Mouse (Mus musculus) spleen, adult 12 weeks (tissue): Measurements from ENCODE around the gene Mapkapk5.

Experiments
- DNase-seq: peaks from one replicate; pipeline ENCODE4 v3.0.0; 2022; ENCODE audit warnings: low spot score

Gene Mapkapk5

DNA sequence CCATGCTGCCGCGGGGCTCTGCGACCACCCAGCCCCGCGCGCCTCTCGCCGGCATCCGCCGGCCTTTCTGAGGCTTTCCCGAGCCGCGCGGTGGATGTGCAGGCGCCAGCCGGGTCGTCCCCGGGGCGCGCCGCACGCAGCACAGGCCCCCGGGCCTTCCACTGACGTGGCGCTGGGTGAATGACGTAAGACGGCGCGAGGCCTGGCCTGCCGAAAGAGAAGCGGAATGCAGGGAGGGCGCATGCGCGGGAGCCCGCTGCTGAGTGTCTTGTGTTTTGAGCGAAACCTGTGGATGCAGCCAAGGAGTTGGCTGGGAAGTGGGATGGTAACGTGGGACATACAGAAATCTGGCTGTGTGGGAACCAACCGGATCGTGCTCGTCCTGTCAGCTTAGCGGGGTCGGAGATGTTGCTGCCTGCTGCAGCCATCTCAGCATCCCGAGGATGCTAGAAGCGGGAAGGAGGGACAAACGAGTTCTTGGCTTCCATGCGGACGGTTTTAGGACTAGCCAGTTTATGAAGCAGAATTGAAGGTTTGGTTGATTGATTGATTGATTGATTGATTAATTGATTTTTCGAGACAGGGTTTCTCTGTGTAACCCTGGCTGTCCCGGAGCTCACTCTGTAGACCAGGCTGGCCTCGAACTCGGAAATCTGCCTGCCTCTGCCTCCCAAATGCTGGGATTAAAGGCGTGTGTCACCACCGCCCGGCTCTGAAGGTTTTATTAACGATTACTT is at the start of gene Mapkapk5:
Mapkapk5 (minus strand) TSS at position 113 of the 737 bp plus-strand sequence.
- peak; percentile 97 for DNase-seq

DNA sequence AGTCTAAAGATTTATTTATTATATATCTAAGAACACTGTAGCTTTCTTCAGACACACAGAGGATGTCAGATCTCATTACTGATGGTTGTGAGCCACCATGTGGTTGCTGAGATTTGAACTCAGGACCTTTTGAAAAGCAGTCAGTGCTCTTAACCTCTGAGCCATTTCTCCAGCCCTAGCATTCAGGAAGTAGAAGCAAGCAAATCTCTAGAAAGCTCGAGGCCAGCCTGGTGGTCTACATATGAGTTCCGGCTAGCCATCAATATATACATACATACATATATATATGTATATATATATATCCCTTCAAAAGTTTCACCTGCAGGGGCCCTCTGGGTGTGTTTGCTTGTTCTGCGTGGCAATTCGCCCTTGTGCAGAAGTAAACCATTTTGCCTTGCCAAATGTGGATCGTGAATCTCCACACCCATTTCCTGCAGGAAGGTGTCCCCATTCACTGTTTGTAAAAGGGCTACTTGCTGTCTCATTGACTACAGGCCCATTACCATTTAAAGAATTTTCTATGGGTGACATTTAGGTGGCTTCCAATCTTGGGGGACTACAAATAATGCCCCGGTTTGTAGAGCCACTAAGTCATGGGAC is 49.1 kb upstream of the Mapkapk5 start:
- no peak for DNase-seq

DNA sequence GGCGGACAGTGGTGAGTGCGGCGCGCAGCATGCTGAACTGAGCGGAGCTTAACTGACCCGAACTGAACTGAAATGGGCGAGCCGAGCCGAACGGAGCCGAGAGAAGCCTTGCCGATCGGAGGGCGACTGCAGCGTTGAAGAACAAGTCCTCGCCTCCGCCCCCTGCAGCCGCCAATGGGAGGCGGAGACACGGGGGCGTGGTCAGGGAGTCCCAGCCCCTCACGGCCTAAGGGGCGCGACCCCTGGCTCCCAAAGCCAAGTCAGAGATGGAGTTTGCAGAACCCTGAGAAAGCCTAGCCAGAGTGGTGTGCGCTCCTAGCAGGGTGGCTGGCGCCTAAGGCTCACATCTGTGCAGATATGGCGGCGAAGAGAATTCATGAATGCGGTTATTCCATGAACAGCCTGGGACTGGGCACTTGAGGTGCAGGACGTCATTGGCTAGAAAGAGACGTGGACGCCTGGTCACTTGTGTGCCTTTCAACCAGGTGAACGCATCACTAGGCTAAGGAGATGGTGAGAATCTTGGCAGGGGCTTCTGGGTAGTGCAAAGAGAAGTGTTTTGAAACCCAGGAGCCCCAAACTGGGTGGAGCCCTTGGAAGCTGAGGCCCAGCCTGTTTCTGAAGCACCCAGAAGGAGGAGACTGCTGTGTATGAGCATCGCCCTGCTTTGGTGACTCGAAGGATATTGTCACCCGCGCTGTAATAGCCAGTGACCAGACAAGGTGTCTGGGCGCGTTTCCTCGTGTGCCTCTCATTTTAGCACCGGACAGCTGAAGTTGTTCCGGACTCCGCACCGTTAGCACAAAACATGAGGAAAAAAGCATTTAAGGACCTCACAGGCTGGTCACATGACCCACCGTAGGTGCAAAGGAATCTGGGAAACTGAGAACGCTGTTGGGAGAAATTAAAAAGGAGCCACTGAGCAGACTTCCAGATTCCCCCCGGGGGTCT is 48.0 kb upstream of the Mapkapk5 start, which contains the start of gene Aldh2:
Aldh2 (minus strand) TSS at position 374 of the 951 bp plus-strand sequence.
- DNase-seq, result peak; percentile 68

DNA sequence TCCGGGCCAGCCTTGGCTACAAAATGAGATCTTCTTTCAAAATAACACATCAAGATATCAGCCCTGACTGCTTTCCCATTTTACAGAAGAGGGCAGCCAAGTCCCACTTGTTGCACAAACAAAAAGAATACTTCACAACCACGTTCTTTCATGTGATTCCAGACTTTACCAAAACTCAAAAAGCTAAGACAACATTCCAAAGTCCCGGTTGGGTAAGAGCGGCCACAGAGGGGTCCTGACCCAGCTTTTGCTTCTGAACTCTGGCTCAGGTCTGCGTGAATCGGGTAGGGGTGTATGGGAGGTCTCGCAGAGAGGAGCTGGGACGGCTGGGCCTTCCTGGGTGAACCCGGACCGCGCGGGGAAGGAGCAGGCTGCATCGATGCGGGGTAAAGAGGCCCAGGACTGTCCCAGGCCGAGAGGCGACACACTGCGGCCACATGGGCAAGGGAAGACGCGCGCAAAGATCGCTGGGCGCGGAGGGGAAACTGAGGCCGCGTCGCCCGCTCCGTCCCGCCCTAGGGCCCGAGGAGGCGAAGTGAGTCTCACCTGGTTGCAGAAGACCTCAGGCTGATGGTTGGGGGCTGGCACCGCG is 47.2 kb upstream of the Mapkapk5 start:
- no peak for DNase-seq

DNA sequence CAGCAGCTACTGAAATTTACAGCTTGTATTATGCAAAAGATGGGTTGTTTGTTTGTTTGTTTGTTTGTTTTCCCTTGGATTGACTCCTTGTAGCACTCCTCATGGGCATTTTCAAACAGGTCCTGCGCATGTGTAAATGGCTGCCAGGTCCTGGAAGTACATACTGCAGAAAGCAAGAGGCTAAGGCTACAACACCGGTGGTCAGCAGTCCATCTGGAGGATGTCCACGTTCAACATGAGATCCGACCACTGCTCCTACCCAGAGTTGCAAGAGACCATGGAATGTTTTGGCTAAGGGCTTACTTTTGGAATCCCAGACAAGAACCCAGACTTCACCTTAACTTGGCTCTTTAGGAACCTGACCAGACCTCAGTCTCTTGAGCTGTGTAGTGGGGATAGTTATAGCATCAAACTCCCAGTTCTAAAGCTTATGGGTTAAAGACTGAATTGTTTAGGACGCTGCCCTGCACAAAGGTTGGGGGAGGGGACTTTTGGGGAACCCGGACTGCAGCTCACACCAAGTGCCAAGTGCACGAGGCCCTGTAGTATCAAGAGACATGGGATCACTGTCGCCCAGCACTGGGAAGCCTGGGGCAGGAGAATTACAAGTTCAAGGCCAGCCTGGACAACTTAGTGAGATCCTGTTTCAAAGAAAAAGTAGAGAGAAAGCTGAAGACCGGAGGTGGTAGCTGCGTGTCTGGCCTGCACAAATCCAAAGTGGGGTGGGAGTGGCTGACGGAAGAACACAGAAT is 46.5 kb upstream of the Mapkapk5 start:
- DNase-seq, result no peak

DNA sequence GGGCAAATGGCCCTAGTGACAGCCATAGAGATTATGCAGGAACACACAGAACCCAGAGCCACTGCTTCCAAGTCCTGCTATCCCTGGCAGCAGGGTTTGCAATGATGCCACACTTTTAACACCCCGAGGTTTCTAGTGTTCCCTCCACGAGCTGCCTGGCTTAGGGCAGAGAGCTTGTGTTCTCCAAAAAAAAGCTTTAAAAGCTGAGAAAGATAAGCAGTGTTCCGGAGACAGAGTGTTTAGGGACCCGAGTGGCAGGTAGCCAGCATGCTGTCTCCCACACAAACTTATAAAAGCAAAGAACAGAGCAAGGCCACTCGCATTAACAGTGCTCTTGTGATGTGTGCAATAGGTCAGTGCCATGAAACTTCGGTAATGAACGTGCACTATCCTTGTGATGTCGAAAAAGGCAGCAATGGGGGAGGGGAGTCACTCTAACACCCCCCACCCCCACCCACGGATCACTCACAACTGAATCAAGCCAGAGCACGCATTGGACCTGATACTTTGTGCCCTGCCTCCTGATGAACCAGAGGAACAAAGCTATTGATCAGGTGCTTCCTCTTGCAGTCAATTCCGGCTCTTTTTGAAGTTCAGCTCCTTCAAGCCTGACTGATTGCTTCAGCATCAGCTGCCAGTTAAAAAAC is 45.8 kb upstream of the Mapkapk5 start:
- no peak for DNase-seq

DNA sequence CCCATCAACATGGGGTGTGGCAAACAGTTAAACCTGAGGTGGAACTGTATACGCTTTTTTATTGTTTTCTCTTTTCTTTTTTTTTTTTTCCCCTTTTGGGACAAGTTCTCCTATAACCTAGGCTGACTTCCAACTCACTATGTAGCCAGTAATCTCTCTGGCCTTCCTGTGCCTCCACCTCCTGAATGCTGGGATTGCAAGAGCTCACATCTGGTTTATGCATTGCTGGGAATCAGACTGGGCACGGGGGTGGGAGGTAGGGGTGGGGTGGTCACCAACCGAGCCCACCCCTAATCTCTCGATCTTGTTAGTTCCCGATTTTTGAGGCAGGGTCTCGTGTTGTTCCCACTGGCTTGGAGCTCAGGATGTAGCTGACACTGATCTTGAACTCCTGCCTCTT is 44.2 kb upstream of the Mapkapk5 start:
- no peak for DNase-seq

DNA sequence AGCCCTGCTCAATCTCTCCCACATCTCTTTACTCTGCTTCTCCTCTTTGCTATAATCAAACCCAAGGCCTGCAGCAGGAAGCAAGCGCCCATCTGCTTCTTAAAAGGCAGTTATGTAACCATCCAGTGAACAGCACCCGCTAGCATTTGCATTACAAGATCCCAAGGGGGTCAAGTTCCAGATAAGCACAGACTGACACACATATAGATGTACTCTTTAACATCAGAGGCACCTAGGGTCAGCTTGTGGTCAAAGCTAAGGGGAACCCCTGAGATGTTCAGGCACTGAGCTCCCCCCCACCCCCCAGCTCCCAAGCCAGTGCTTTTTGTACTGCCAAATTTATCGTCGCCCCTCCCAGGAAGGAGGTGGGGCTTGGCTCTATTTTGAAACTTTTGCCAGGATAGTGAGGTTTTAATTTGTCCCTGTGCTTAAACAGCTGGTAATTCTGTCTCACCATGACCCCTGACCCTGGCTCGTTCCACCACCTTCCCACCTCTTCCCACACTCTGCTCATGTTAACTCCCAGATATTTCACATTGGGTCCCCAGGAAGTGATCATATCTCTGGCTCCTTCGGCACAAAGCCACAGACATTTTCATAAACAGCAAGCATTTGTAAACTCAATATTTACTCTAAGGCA is 40.8 kb upstream of the Mapkapk5 start:
- DNase-seq, result peak; percentile 22

DNA sequence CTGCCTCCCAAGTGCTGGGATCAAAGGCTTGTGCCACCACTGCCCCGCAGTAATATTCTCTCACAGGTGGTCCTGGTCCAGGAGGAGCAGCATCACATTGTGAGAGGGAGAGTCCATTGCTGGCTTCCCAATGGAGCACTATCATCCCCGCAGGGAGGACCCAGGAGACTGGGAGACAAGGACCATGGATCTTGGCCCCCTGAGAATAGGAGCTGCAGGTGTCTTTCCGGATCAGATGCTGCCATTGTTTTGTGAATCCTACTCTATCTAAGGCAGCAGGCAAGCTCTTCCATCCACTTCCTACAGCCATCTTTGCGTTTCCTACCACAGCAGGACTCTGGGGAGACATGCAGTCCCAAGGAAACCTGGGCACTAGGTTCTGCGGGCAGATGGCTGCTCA is 40.0 kb upstream of the Mapkapk5 start:
- DNase-seq, result no peak

DNA sequence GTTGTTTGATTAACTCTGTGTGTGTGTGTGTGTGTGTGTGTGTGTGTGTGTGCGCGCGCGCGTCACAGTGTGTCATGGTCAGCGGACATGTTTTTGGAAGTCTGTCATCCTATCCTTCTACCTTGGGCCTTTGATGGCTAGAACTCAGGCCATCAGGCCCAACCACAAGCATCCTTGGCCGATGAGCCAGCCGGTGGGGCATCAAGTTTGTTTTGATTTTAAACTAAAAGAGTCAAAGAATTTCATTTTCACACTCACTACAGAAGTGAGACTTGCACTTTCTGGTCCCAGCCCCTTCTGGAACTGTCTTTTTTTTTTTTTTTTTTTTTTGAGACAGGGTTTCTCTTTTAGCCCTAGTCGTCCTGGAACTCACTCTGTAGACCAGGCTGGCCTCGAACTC is 39.3 kb upstream of the Mapkapk5 start:
- no peak for DNase-seq

DNA sequence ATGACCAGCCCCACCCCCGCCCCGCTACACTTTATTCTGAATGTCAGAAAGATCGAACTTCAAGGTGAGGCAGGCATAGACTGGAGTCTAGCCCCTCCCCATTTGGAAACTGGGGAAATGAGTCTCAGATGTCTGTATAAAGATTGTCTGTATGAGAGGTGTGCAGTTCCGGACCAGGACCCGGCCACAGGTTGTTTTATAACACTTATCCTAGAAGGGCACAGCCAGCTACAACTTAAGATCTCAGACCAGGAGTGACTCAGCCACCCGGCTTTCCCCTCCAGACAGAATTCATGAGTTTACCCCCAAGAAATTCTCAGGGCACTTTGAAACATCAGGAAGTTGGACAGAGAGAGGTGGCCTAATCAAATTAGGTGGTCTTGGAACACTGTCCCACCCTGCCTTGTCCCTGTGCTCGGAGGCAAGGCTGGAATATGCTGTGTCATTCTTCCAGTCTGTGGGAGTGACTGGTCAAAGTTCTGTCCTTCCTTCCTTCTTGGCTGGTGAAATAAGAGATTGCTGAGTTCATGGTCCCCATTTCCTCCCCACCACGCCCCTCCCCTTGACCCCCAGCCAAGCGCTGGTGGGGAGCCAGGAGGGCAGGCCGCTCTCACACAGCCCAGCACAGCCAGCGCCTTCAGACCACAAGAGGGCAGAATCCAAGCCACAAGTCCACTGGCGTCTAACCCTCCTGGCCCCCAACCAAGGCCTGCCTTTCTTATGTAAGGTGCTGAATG is 38.2 kb upstream of the Mapkapk5 start:
- peak; percentile 29 for DNase-seq

DNA sequence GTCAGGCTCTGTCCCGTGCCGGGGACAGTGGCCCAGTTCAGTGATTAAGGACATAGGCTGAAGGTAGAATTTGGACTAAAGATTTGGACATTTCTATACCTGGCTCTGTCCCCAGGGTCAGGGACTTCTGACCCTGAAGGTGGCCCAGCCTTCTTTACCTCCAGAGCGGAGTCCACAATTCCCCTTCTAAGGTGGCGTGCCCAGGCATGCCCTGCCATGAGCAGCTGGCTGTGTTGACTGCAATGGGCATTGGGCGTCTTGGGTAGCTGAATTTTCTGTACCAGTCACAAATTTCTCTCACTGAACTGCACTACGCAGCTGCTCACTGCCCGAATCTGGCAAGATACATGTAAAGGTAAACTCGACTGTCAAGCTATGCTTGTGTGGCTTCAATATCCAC is 36.2 kb upstream of the Mapkapk5 start:
- no peak for DNase-seq

DNA sequence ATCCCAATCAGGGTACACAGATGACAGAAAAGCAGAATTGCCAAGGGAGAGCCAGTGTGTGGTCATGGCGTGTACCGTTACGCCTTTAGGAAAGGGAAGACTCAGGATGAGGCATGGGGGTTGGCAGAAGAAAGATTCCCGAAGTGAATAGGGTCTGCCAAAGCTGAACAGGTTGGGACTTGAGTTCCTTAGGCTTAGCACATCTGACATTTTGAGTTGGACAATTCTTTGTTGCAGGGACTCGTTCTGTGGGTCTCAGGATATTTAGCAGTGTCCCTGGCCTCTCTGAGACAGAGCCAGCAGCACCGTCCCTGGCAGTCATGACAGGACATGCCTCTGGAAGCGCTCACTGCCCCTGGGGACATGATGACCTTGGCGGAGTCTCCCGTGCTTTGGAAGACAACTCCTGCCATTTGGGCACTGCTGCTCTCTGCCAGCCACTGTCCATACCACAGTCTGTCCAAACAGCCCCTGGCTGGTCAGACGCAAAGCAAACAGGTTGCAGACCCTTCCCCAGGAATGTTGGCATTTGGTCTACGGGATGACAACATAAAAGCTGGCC is 31.3 kb upstream of the Mapkapk5 start:
- DNase-seq, result no peak

DNA sequence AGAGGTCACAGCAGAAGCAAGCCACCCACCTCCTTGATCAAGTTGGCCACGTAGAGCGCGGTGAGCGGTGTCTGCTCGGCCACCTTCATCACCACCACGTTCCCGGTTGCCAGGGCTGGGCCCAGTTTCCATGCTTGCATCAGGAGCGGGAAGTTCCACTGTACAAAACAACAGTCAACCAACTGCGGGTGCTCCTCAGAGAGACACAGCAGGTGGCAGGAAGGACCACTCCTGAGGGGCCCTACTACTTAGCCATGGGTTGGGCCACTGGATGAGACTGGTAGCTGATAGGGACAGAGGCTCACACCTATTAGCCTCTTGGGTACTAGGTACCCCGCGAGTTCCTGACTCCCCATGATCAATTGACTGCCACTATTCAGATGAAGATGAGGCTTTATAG is 30.2 kb upstream of the Mapkapk5 start:
- DNase-seq, result no peak

DNA sequence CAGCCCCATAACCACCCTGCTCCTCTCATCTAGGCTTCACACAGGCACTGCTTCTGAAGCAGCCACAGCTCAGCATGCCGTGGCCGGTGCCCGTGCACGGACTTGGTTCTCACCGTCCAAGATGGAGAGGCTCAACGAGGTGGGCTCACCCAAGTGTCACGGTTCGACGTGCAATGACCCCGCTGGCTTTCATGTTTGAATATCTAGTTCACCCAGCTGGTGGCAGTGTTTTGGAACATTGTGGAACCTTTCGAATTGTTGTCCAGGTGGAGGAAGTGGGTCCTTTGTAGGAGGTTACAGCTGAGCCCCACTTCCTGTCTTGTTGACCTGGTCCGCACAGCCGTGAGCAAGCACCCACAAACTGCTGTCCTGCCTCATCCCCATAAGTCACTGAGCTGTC is 28.4 kb upstream of the Mapkapk5 start:
- DNase-seq, result no peak

DNA sequence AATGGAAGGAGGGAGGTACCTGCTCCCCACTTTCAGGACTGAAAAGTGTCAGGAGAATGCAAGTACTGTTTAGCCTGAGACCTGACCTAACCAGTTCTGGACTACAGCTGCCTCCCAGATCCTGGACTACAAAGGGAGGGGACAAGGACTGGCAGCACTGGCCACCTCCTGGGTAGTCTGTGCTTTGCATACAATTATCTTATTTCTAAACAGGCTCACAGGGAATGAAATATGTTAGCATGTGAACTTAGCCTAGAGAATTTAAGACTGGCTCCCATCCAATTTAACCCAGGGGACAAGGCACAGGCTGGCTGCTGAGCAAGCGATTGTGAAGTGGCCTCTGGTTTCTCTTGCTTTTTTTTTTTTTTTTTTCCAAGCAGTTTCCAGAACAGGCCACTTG is 25.1 kb upstream of the Mapkapk5 start:
- no peak for DNase-seq

DNA sequence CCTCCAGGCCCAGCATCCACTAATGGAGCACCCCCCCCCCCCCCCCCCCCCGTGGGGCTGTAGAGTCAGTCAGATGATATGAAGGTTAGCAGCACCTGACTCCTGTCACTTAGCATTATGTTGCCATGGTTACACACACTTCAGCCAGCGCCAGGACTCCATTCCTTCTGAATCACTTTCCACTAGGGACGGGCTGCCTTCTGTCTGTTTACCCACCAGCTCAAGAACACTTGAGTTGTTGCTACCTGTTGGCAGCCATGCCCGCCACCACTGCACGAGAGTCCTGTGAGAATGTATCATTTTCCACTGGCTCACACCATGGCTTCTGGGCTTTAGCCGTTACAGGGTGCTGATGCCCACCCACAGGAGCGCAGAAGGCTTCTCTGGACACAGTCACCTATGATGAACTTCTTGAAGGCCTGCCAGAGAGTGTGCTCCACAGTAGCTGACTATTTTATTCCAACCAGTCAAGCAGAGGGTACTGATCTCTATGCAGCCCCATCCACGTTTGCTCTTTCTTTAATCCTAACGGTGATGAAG is 24.2 kb upstream of the Mapkapk5 start:
- DNase-seq, result no peak

DNA sequence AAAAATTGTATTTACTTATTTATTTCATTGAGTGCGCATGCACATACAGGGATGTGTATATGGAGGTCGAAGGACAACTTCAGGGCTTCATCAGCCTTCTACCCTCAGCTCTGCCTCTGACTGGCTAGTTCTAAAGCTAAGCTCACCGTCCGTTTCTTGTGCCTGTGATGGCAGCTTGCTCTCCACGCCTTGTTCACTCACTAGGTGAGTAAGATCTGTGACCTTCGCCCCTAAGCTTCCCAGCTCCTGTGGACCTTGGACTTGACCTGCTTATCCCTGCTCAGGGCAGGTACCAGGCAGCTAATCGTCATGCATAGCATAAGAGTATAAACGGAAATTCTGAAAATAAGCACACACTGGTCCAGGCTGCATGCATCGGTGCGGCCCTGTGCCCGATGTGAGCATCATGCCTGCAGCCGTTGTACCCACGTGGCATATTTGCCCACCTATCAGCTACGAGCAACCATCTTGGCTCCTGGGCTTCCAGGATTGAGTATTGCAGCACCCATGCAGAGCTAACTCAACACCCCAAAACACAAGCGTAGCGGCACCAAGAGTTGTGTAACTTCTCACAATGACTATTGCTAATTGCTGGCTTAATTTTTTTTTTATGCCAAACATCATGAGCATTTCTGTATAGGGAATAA is 20.5 kb upstream of the Mapkapk5 start:
- DNase-seq, result no peak

DNA sequence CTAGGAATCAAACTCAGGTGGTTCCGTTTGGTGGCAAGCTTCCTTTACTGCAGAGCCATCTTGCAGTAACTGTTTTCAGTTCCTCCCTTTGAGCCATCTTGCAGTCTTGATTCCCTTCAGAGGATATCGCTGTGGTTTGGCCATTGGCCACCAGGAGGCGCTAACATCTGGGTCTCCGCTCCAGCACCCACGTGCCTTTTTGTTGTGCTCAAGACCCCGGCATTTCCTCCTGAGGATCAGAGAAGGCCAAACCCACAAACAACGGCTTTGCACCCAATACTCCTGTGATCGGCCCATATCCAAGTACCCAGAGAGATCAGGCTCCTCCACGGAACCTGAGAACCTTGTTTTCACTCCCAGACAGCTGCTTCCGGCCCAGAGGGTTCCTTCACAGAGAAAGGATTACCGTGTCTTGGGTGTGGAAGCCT is 18.8 kb upstream of the Mapkapk5 start:
- peak; percentile 75 for DNase-seq
